Mouse (Mus musculus) monocyte, adult 5-6 weeks (primary cell): ENCODE data around the gene Prpf39. TPM values are rescaled to one million over a fixed set of nuclear protein-coding genes. Genes with fewer than 3 reads are reported as not detected.

Experiments used
- ATAC-seq: fragments of 153-309, 156-312 bp; replicated peaks from 2 replicates; pipeline ENCODE4 v1.8.0; 2017; ENCODE audit warnings: mild to moderate bottlenecking; ENCODE audit not compliant: low TSS enrichment, insufficient number of reproducible peaks, severe bottlenecking, poor library complexity, low FRiP score
- total RNA-seq: library from RNA; stranded (forward); fragments of 200-1000, 200-491, 200-594 nt; gene quantifications from 3 replicates; pipeline ENCODE4 v1.2.3, GENCODE M21; 2017

Prpf39 gene
- total RNA-seq, 1 experiment from 2014 or later: 102 TPM

DNA sequence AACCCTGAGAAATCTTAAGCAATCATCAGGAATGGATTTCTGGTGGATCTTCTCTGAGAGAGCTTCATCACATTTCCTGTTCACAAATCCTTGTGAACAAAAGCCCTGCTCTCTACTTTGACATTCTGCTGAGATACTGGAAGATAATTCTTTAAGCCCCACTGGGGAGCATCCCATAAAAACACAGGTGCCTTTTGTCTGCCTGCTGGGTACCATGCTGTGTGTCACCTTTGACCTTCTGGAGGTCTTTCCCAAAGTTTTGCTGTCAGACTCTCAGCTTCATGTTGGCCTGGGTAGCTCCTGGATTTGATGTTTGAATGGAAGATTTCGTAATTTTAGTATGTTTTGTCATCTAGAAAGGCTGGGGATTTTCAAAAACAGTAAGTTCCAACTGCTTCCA lies 72.6 kb downstream of the Prpf39 start:
- no peak for ATAC-seq

DNA sequence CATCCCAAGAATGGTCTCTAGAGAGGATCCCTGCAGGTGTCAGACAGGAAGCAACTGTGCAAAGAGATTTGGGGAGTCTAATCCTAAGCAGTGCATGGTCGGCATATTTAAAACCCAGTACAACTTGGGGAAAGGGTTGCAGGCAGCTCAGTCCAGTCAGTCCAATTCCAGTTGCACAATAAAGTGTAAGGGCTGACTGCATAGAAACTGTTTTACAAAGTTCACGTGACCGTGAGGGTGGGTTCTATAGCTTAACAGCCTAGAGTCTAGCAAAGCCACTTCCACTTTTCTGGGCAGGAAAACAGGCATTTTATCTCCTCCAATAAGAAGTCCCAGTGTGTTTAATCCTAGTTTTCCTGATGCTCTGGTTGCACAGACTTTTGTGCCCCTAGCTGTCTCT lies 75.4 kb downstream of the Prpf39 start:
- ATAC-seq: no peak

DNA sequence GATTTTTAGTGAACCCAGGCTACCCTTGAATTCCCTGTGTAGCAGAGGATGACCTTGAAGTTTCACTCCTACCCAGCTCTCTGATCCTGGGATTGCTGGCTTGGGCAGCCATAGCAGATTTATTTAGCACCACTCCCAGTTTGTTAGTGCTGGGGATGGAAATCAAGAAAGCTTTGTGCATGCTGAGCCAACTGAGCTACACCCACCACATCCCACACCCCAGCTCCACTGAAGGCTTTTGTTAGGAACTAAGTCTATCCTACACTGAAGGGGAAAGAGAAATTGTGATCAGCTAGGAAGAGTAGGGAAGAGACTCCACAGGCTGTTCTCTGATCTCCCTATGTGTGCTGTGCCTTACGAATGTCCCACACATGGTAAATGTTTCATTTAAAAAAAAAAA lies 76.7 kb downstream of the Prpf39 start:
- no peak for ATAC-seq

Other genes starting within 250 kb of the Prpf39 start
- gene Gm527, start 118.4 kb upstream of the Prpf39 start, total RNA-seq: 14.7 to 22.9 TPM (median 20.9 TPM) in 3 replicates
- 15.7 to 31.6 TPM (median 22.7 TPM) in 3 replicates for gene Klhl28, start 70.8 kb upstream of the Prpf39 start, total RNA-seq
- 36.6 to 52.1 TPM (median 47.3 TPM) in 3 replicates for gene Togaram1, start 70.5 kb upstream of the Prpf39 start, total RNA-seq
- gene Fkbp3, start 37.7 kb downstream of the Prpf39 start, total RNA-seq: 143 to 181 TPM (median 145 TPM) in 3 replicates
- 8.7 to 19.3 TPM (median 12.0 TPM) in 3 replicates for gene Fancm, start 39.3 kb downstream of the Prpf39 start, total RNA-seq
- 4.3 to 9.3 TPM (median 6.5 TPM) in 3 replicates for gene Mis18bp1, start 136.3 kb downstream of the Prpf39 start, total RNA-seq
- gene Wdr20rt, start 189.2 kb downstream of the Prpf39 start, total RNA-seq: not detected in 3 replicates